In the genomic region with DNA sequence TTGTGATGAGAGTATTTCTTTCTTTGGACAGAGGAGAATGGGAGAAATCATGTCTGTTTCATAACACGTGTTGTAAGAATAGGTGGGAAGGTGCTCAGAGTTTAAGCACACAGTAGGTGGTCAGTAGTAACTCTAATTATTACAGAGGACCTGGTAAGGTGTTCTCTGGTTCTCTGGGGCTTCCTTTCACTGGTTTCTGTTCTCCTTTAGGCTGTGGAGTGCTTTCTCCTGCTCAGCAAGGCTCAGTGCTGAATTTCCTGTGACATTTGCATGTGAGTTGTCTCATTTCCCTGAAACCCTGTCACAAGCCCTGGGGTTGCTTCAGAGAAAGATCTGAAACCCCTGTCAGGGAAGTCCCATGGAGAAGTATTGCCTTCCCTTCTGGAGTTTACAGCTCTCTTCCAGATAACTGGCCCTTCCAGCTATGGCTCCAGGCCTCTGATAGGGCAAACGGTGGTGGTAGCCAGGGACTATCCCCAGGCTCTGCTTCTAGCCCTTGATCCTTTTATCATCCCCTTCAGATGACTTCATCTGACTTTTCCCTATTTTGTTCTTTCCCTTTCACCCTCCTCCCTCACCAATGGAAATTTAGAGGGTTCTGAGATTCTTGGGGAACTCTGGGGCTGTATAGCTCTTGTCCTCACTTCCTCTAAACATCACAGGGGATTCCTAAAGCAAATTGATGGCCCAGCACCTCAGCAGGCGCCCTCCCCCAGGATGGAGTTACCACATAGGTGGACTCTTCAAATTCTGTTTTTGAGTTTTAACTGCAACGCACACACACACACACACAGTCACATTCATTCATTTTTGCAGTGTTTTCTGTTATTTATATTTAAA, we compare ENCODE assay signal across 11 mouse cellular contexts.
DNase-seq lines count a peak whose midpoint lies in the region; ATAC-seq and TF ChIP-seq lines count a peak whose summit lies in the region.
"Had no signal": no experiment of that assay in that cellular context is flagged by ENCODE, and none has a peak within 500 bp of the region (broad histone marks: within the 10 kb centered on the region; RNA-seq: fewer than 3 reads in every experiment).

No protein-coding gene starts in this region.

- no peak overlapping the region for H3K9ac ChIP-seq in liver, adult 2 months (ENCODE audit: low read depth, low read length)
- H3K9ac ChIP-seq in liver, embryonic 16.5 days (ENCODE audit: low read depth, low read length), result no peak overlapping the region
- H3K9ac ChIP-seq in forebrain, postnatal 0 days, result no peak overlapping the region
- H3K9ac ChIP-seq in midbrain, postnatal 0 days (replicated peaks; ENCODE audit: low read length, poor library complexity, severe bottlenecking), result no peak overlapping the region
- H3K9ac ChIP-seq: limb, embryonic 13.5 days had no signal

- no peak for TF ChIP-seq POLR2A in liver, adult 2 months (IDR thresholded peaks at IDR 0.05; ENCODE audit: extremely low read depth, insufficient read depth, low read length)

- ATAC-seq in common myeloid progenitor, adult 5-6 weeks (replicated peaks; ENCODE audit: low read depth, poor library complexity, severe bottlenecking), result peak; percentile 69
- ATAC-seq in liver, embryonic 16.5 days (ENCODE audit: low read depth), result peak; percentile 39; the same call in 1 of the 2 replicates
- no peak for ATAC-seq in forebrain, postnatal 0 days
- ATAC-seq in midbrain, postnatal 0 days (ENCODE audit: low FRiP score), result no peak
- ATAC-seq: midbrain, embryonic 16.5 days had no signal

- peak; percentile 57 for DNase-seq in liver, adult 2 months (ENCODE audit: extremely low read depth, low read depth, low spot score)
- DNase-seq in liver, result no peak
- peak; percentile 91 for DNase-seq in splenic B cell, adult 2 months (ENCODE audit: low read depth, low spot score)
- no peak for DNase-seq in forebrain, postnatal 0 days
- no peak for DNase-seq in midbrain, postnatal 0 days (ENCODE audit: low spot score)
- DNase-seq: embryo, embryonic 11 days; right cerebral cortex, adult 18-20 months had no signal

- no peak overlapping the region for H3K4me3 ChIP-seq in liver, adult 2 months (ENCODE audit: insufficient read depth, low read depth, low read length)
- no peak overlapping the region for H3K4me3 ChIP-seq in liver, embryonic 16.5 days (ENCODE audit: low read depth, low read length)
- no peak overlapping the region for H3K4me3 ChIP-seq in forebrain, postnatal 0 days (ENCODE audit: low read depth, low read length)
- no peak overlapping the region for H3K4me3 ChIP-seq in midbrain, postnatal 0 days (ENCODE audit: low read depth, low read length)
- H3K4me3 ChIP-seq: limb, embryonic 13.5 days had no signal

- H3K9me3 ChIP-seq in liver, embryonic 16.5 days (replicated peaks; ENCODE audit: control insufficient read depth, low read length), result no peaks in the 10 kb centered on the region
- H3K9me3 ChIP-seq in forebrain, postnatal 0 days (ENCODE audit: low read length), result no peaks in the 10 kb centered on the region
- no peaks in the 10 kb centered on the region for H3K9me3 ChIP-seq in midbrain, postnatal 0 days (ENCODE audit: low read length)
- H3K9me3 ChIP-seq: limb, embryonic 13.5 days had no signal

- H3K79me2 ChIP-seq in liver, adult 2 months (ENCODE audit: control insufficient read depth, insufficient read depth, low read length), result no peaks in the 10 kb centered on the region

- H3K27ac ChIP-seq in liver, adult 2 months (replicated peaks; ENCODE audit: insufficient read depth, low read depth, low read length), result peak overlapping the region; percentile 28
- H3K27ac ChIP-seq in liver, embryonic 16.5 days (ENCODE audit: low read length), result no peak overlapping the region
- H3K27ac ChIP-seq in forebrain, postnatal 0 days (ENCODE audit: low read depth, low read length), result no peak overlapping the region
- no peak overlapping the region for H3K27ac ChIP-seq in midbrain, postnatal 0 days (ENCODE audit: low read depth, low read length)
- H3K27ac ChIP-seq: limb, embryonic 13.5 days had no signal

- 0 out of 2 replicates have a peak, but pooled peaks cover 4% of the 10 kb centered on the region for H3K4me1 ChIP-seq in liver, adult 2 months (ENCODE audit: control insufficient read depth, insufficient read depth, low read length)
- no peaks in the 10 kb centered on the region for H3K4me1 ChIP-seq in liver, embryonic 16.5 days (ENCODE audit: control insufficient read depth, low read depth, low read length)
- H3K4me1 ChIP-seq in forebrain, postnatal 0 days (ENCODE audit: insufficient read depth), result no peaks in the 10 kb centered on the region
- H3K4me1 ChIP-seq in midbrain, postnatal 0 days (ENCODE audit: insufficient read depth, low read length), result no peaks in the 10 kb centered on the region
- H3K4me1 ChIP-seq: limb, embryonic 13.5 days had no signal

- H3K4me2 ChIP-seq in liver, embryonic 16.5 days (ENCODE audit: low read depth, low read length), result no peak overlapping the region
- H3K4me2 ChIP-seq in forebrain, postnatal 0 days (ENCODE audit: low read depth), result no peak overlapping the region
- no peak overlapping the region for H3K4me2 ChIP-seq in midbrain, postnatal 0 days (ENCODE audit: low read depth, low read length, poor library complexity, severe bottlenecking)
- H3K4me2 ChIP-seq: limb, embryonic 13.5 days had no signal

- H3K27me3 ChIP-seq in liver, adult 2 months (ENCODE audit: control insufficient read depth, insufficient read depth, low read length), result peaks cover under 1% of the 10 kb centered on the region; the same call in 1 of the 2 replicates
- no peaks in the 10 kb centered on the region for H3K27me3 ChIP-seq in liver, embryonic 16.5 days (ENCODE audit: control insufficient read depth, insufficient read depth, low read depth, low read length)
- H3K27me3 ChIP-seq in splenic B cell, adult 2 months (ENCODE audit: control insufficient read depth, insufficient read depth, low read length, poor library complexity, severe bottlenecking), result no peaks in the 10 kb centered on the region
- no peaks in the 10 kb centered on the region for H3K27me3 ChIP-seq in forebrain, postnatal 0 days (ENCODE audit: insufficient read depth, low read length)
- no peaks in the 10 kb centered on the region for H3K27me3 ChIP-seq in midbrain, postnatal 0 days (ENCODE audit: insufficient read depth, low read length)
- H3K27me3 ChIP-seq: limb, embryonic 13.5 days had no signal

- no peak for TF ChIP-seq CTCF in liver, adult 2 months (IDR thresholded peaks at IDR 0.05; ENCODE audit: low read depth, low read length)
- no peak for TF ChIP-seq CTCF in forebrain, postnatal 0 days (IDR thresholded peaks at IDR 0.05; ENCODE audit: low read depth)
- no peak for TF ChIP-seq CTCF in midbrain, postnatal 0 days (IDR thresholded peaks at IDR 0.05)

- H3K36me3 ChIP-seq in liver, adult 2 months (ENCODE audit: control insufficient read depth, insufficient read depth, low read length), result no peaks in the 10 kb centered on the region
- no peaks in the 10 kb centered on the region for H3K36me3 ChIP-seq in liver, embryonic 16.5 days (ENCODE audit: control insufficient read depth, insufficient read depth)
- no peaks in the 10 kb centered on the region for H3K36me3 ChIP-seq in splenic B cell, adult 2 months (ENCODE audit: control insufficient read depth, insufficient read depth, low read length, poor library complexity, severe bottlenecking)
- H3K36me3 ChIP-seq in forebrain, postnatal 0 days (ENCODE audit: insufficient read depth), result no peaks in the 10 kb centered on the region
- no peaks in the 10 kb centered on the region for H3K36me3 ChIP-seq in midbrain, postnatal 0 days (ENCODE audit: insufficient read depth, low read length)
- H3K36me3 ChIP-seq: limb, embryonic 13.5 days had no signal

- WGBS in liver, adult 2 months, result 78% methylated on average over 4 of the region's 4 CpGs
- WGBS in liver, embryonic 16.5 days (ENCODE audit: insufficient replicate concordance), result 37% methylated on average over 4 of the region's 4 CpGs
- WGBS in forebrain, postnatal 0 days, result 75% methylated on average over 4 of the region's 4 CpGs
- 73% methylated on average over 4 of the region's 4 CpGs for WGBS in midbrain, postnatal 0 days

Comparison
In these comparisons a context has a peak if more than half of its experiments do, and no peak if none do; other contexts are left out.
1. DNase-seq: peak in liver, adult 2 months (single experiment) and splenic B cell, adult 2 months (single experiment); none in liver (single experiment), forebrain, postnatal 0 days (single experiment) and midbrain, postnatal 0 days (single experiment).
2. ATAC-seq: peak in common myeloid progenitor, adult 5-6 weeks (single experiment) and liver, embryonic 16.5 days (single experiment); none in forebrain, postnatal 0 days (single experiment) and midbrain, postnatal 0 days (single experiment).